25 mouse cellular contexts compared by ENCODE assay signal in the genomic region with DNA sequence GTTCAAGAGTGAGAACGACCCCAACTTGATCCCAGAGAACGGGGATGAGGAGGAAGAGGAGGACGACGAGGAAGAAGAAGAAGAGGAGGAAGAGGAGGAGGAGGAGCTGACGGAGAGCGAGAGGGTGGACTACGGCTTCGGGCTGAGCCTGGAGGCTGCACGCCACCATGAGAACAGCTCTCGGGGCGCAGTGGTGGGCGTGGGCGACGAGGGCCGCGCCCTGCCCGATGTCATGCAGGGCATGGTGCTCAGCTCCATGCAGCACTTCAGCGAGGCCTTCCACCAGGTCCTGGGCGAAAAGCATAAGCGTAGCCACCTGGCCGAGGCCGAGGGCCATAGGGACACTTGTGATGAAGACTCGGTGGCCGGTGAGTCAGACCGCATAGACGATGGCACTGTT.
DNase-seq lines count a peak whose midpoint lies in the region; ATAC-seq and TF ChIP-seq lines count a peak whose summit lies in the region.
"Had no signal": no experiment of that assay in that cellular context is flagged by ENCODE, and none has a peak within 500 bp of the region (broad histone marks: within the 10 kb centered on the region; RNA-seq: fewer than 3 reads in every experiment).

No protein-coding gene starts in this region.

- no peak overlapping the region for H3K4me3 ChIP-seq in layer of hippocampus, adult 2 months
- no peak overlapping the region for H3K4me3 ChIP-seq in lung, embryonic 16.5 days (ENCODE audit: low read length)
- peak overlapping the region; percentile 36 to 65; a peak in 3 of 4 replicates for H3K4me3 ChIP-seq in ES-E14 (ENCODE audit: insufficient read depth in 1 of 2, low read depth in 1 of 2, low read length in 2 of 2, poor library complexity in 1 of 2, severe bottlenecking in 1 of 2)
- H3K4me3 ChIP-seq in cerebellum, adult 2 months (replicated peaks; ENCODE audit: insufficient read depth, low read depth, low read length) = no peak overlapping the region
- H3K4me3 ChIP-seq: embryonic facial prominence, embryonic 13.5 days; erythroblast, embryonic 14.5 days; forebrain, embryonic 13.5 days; gastrocnemius, adult 2 months; limb, embryonic 12.5 days; myocyte had no signal

- no peaks in the 10 kb centered on the region for H3K9me3 ChIP-seq in lung, embryonic 16.5 days (ENCODE audit: control insufficient read depth, low read length)
- H3K9me3 ChIP-seq in ES-E14 (ENCODE audit: control insufficient read depth, insufficient read depth, low read depth, low read length) = no peaks in the 10 kb centered on the region
- H3K9me3 ChIP-seq: embryonic facial prominence, embryonic 13.5 days; forebrain, embryonic 13.5 days; limb, embryonic 12.5 days had no signal

- peaks cover 8% of the 10 kb centered on the region; the same call in 1 of the 2 replicates for H3K36me3 ChIP-seq in lung, embryonic 16.5 days (ENCODE audit: control insufficient read depth, insufficient read depth, low read length)
- H3K36me3 ChIP-seq in ES-E14 (ENCODE audit: control insufficient read depth, insufficient read depth, low read length, poor library complexity, severe bottlenecking) = no peaks in the 10 kb centered on the region

- ATAC-seq in lung, embryonic 16.5 days (ENCODE audit: low read depth) = 0 out of 2 replicates have a peak, but pooled peaks have one; percentile 33
- ATAC-seq: activated CD4-positive, CD25-positive, alpha-beta regulatory T cell, adult 4 months; forebrain, embryonic 13.5 days; intestine, postnatal 0 days had no signal

- peak overlapping the region; percentile 43 for H3K27ac ChIP-seq in layer of hippocampus, adult 2 months
- H3K27ac ChIP-seq in lung, embryonic 16.5 days (ENCODE audit: low read length) = no peak overlapping the region
- no peak overlapping the region for H3K27ac ChIP-seq in ES-E14 (ENCODE audit: insufficient read depth, low read depth, low read length, poor library complexity, severe bottlenecking)
- no peak overlapping the region for H3K27ac ChIP-seq in cerebellum, adult 2 months (ENCODE audit: insufficient read depth, low read length)
- H3K27ac ChIP-seq: embryonic facial prominence, embryonic 13.5 days; forebrain, embryonic 13.5 days; gastrocnemius, adult 2 months; limb, embryonic 12.5 days had no signal

- DNase-seq in layer of hippocampus, adult 2 months (ENCODE audit: low spot score in 2 of 2) = no peak
- no peak for DNase-seq in layer of hippocampus, adult 11-12 months (ENCODE audit: low spot score)
- no peak for DNase-seq in lung, adult 18-20 months
- DNase-seq in ES-E14 (ENCODE audit: low read depth, low spot score) (no peak), WW6 (ENCODE audit: low read depth, low spot score) (peak; percentile 11)
- DNase-seq in ovary, postnatal 10 days (ENCODE audit: low spot score) = no peak
- DNase-seq in cerebellum, adult 2 months = no peak
- DNase-seq: adrenal gland, adult 8-10 months; cerebellum, adult 18-20 months; cerebellum, postnatal 25 days; gastrocnemius, adult 2 months; heart, postnatal 4 days; lung, adult 2 months; midbrain, embryonic 14.5 days; retina, postnatal 1 day; right cerebral cortex, postnatal 25 days; thymus, postnatal 25 days had no signal

- no peak overlapping the region for H3K9ac ChIP-seq in lung, embryonic 16.5 days (ENCODE audit: low read length)
- H3K9ac ChIP-seq in ES-E14 (ENCODE audit: insufficient read depth, low read depth, low read length, poor library complexity, severe bottlenecking) = no peak overlapping the region
- H3K9ac ChIP-seq: embryonic facial prominence, embryonic 13.5 days; forebrain, embryonic 13.5 days had no signal

- peaks cover 10% of the 10 kb centered on the region for H3K4me1 ChIP-seq in lung, embryonic 16.5 days (replicated peaks; ENCODE audit: control insufficient read depth, insufficient read depth, low read length)
- peaks cover 0 to 6% of the 10 kb centered on the region in 2 experiments; a peak in 1 of 4 replicates for H3K4me1 ChIP-seq in ES-E14 (ENCODE audit: control insufficient read depth in 2 of 2, insufficient read depth in 2 of 2, low read length in 2 of 2, poor library complexity in 1 of 2)
- no peaks in the 10 kb centered on the region for H3K4me1 ChIP-seq in cerebellum, adult 2 months (ENCODE audit: control insufficient read depth, insufficient read depth, low read length)

- WGBS in lung, embryonic 16.5 days = 91% methylated on average over 26 of the region's 26 CpGs
- 95% methylated on average over 26 of the region's 26 CpGs for whole genome bisulfite sequencing in cerebellum, adult 2 months

- no peak for TF ChIP-seq POLR2A in cerebellum, adult 2 months (IDR thresholded peaks at IDR 0.05; ENCODE audit: borderline replicate concordance, insufficient read depth, low read length)

- H3K4me2 ChIP-seq in lung, embryonic 16.5 days (ENCODE audit: low read depth, low read length) = no peak overlapping the region
- H3K4me2 ChIP-seq: embryonic facial prominence, embryonic 13.5 days; forebrain, embryonic 13.5 days; limb, embryonic 12.5 days had no signal

- no peak for TF ChIP-seq CTCF in layer of hippocampus, adult 2 months (conservative IDR thresholded peaks at IDR 0.05)
- no peak for TF ChIP-seq CTCF in cerebellum, adult 2 months (IDR thresholded peaks at IDR 0.05; ENCODE audit: borderline replicate concordance, insufficient read depth, low read depth, low read length)

- in situ Hi-C loops in ES-E14 (cut with MboI; ENCODE audit: low sequenced_read_pairs in 2 of 2, unreplicated experiment in 2 of 2) = no loop called here

- no peaks in the 10 kb centered on the region for H3K27me3 ChIP-seq in lung, embryonic 16.5 days (ENCODE audit: control insufficient read depth, insufficient read depth, low read depth, low read length)
- no peaks in the 10 kb centered on the region for H3K27me3 ChIP-seq in cerebellum, adult 2 months (ENCODE audit: control insufficient read depth, insufficient read depth, low read length)
- H3K27me3 ChIP-seq: embryonic facial prominence, embryonic 13.5 days; forebrain, embryonic 13.5 days; limb, embryonic 12.5 days had no signal

TF ChIP-seq in ES-E14, 5 proteins besides CTCF, POLR2A, EP300 and RAD21:
- TF ChIP-seq ZC3H11A (IDR thresholded peaks at IDR 0.05; ENCODE audit: borderline replicate concordance, low read depth, low read length) = no peak
- TF ChIP-seq ZNF384 (IDR thresholded peaks at IDR 0.05; ENCODE audit: low read depth, low read length) = no peak
- no peak for TF ChIP-seq MAFK (IDR thresholded peaks at IDR 0.05; ENCODE audit: insufficient read depth, low read depth, low read length)
- TF ChIP-seq HCFC1 (IDR thresholded peaks at IDR 0.05; ENCODE audit: borderline replicate concordance, insufficient read depth, low read length) = no peak
- TF ChIP-seq CHD2 (IDR thresholded peaks at IDR 0.05; ENCODE audit: low read depth, low read length) = no peak

Comparison
In these comparisons a context has a peak if more than half of its experiments do, and no peak if none do; other contexts are left out.
1. H3K4me3 ChIP-seq: peak in ES-E14 (2 of 2); none in layer of hippocampus, adult 2 months (single experiment), lung, embryonic 16.5 days (single experiment) and cerebellum, adult 2 months (single experiment).